Mouse (Mus musculus) liver, embryonic 15.5 days (tissue): ENCODE measurements around the gene Taok3. TPM values are rescaled to one million over a fixed set of nuclear protein-coding genes. Genes with fewer than 3 reads are reported as not detected.

Source experiments
- ATAC-seq: fragments of 200-750 bp; cut with Nextera tagmentation; 2 replicates; pipeline ENCODE4 v1.8.0; 2017; ENCODE audit warnings: moderate number of reproducible peaks, mild to moderate bottlenecking, moderate library complexity; ENCODE audit not compliant: insufficient read depth
- H3K27ac ChIP-seq: fragments of 300-500 bp; sonication (generic); replicated peaks from 2 replicates; pipeline ENCODE4 v1.5.1; 2015; ENCODE audit warnings: mild to moderate bottlenecking, inconsistent platforms
- H3K27me3 ChIP-seq: fragments of 300-500 bp; sonication (generic); 2 replicates; pipeline ENCODE4 v1.6.1; 2015; ENCODE audit warnings: mild to moderate bottlenecking, inconsistent platforms
- H3K36me3 ChIP-seq: fragments of 300-500 bp; sonication (generic); replicated peaks from 2 replicates; pipeline ENCODE4 v1.6.1; 2015; ENCODE audit warnings: moderate library complexity, mild to moderate bottlenecking, inconsistent platforms
- H3K4me1 ChIP-seq: fragments of 300-500 bp; sonication (generic); replicated peaks from 2 replicates; pipeline ENCODE4 v1.6.1; 2015; ENCODE audit warnings: inconsistent platforms
- H3K4me2 ChIP-seq: fragments of 300-500 bp; sonication (generic); 2 replicates; pipeline ENCODE4 v1.6.1; 2015; ENCODE audit warnings: moderate library complexity, mild to moderate bottlenecking, inconsistent platforms
- H3K4me3 ChIP-seq: fragments of 300-500 bp; sonication (generic); replicated peaks from 2 replicates; pipeline ENCODE4 v1.5.1; 2015; ENCODE audit warnings: mild to moderate bottlenecking, inconsistent platforms
- H3K9ac ChIP-seq: fragments of 300-500 bp; sonication (generic); 2 replicates; pipeline ENCODE4 v1.6.1; 2015; ENCODE audit warnings: moderate library complexity, mild to moderate bottlenecking, inconsistent platforms
- H3K9me3 ChIP-seq: fragments of 300-500 bp; sonication (generic); replicated peaks from 2 replicates; pipeline ENCODE4 v1.6.1; 2016; ENCODE audit warnings: inconsistent platforms
- WGBS: fragments of 180-500 bp; shearing (Covaris S2); methylation state at CpG from one replicate; pipeline ENCODE4 v1.1.7; 2015; ENCODE audit warnings: mixed read lengths; ENCODE audit not compliant: insufficient replicate concordance; 5-methylcytosine and 5-hydroxymethylcytosine counted together
- polyA plus RNA-seq: library from polyadenylated mRNA; unstranded; fragments of >200 nt; fragmentation: Nextera tagmentation; extraction: Ambion mirVana; gene quantifications from 2 replicates; pipeline ENCODE4 v1.2.1, GENCODE M21; 2015

Taok3 gene
- polyA plus RNA-seq: 42.5 and 42.7 TPM in 2 replicates

DNA sequence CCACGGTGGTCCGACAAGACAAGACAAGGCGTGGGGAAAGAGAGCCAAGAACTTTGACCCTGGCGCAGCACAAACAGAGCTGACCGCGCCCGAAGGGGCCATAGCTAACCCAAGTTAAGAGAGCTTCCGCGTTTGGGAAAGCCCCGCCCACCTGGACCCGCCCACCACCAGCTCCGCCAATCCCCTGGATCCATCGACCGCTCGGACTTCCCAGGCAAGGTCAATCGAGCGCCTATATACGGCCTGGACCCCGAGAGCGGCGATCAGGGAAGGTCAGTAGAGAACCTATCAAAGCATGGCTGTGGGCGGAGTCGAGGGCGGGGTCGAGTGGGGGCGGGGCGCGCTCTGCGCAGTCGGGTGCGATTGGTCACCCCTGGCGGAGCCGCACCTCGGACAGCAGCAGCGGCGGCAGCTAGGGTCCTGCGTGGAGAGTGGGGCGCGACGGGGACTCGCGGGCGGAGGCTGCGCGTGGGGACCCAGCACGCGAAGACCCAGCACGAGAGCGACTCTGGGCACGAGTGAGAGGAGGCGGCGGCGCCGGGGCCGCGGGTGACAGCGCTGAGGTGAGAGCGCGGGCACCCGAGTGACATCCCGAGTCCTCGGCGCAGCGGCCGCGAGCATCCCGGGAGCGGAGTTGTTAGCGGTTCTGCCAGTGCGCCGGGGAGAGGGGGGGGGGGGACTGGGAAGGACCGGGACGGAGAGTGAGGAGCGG is at the start of gene Taok3:
Taok3 (plus strand) TSS at position 353 of the 712 bp plus-strand sequence.
- peak within 1 kb of the TSS; percentile 95 for H3K27ac ChIP-seq
- H3K36me3 ChIP-seq: peaks cover 15% of the 10 kb centered on the region
- peak within 1 kb of the TSS; percentile 79 for H3K9ac ChIP-seq
- H3K4me3 ChIP-seq: peak within 1 kb of the TSS; percentile 78
- no peaks in the 10 kb centered on the region for H3K27me3 ChIP-seq
- peak within 1 kb of the TSS; percentile 93 for H3K4me2 ChIP-seq
- WGBS: under 1% methylated on average over 74 of the region's 74 CpGs
- peak; percentile 84 for ATAC-seq
- H3K9me3 ChIP-seq: no peaks in the 10 kb centered on the region; the same call in 1 of the 2 replicates
- peaks cover 72% of the 10 kb centered on the region for H3K4me1 ChIP-seq

GRCm38 (mm10) chr5:117087718-117088117 is 32.2 kb upstream of the Taok3 start:
- no peak for ATAC-seq
- Histone ChIP-seq H3K9ac (no peak overlapping the region), H3K4me3 (no peak overlapping the region), H3K36me3 (peaks cover 18% of the 10 kb centered on the region), H3K9me3 (no peaks in the 10 kb centered on the region), H3K4me1 (peaks cover 2% of the 10 kb centered on the region; the same call in 1 of the 2 replicates), H3K27ac (no peak overlapping the region), H3K4me2 (no peak overlapping the region), H3K27me3 (peaks cover 21% of the 10 kb centered on the region)
- WGBS: 8% methylated on average over 13 of the region's 13 CpGs

DNA sequence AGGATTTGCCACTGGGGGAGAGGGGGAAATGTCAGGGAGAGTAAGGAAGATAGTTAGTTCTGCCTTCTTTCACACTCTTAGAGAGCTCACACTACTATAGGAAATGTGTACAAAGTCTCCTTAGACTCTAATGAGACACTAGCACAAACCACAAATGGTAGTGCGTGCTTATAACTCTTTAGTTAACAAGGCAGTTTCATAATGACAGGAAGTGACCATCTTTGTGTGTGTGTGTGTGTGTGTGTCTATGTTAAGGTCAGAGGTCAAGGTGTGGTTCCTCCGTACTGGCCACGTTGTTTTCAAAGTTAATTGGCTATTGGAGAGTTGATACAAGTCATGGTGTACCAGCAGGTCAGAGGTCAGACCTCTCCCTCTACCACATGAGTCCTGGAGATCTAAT is 30.8 kb upstream of the Taok3 start:
- no peaks in the 10 kb centered on the region for H3K9me3 ChIP-seq
- WGBS: 14% methylated on average over 3 of the region's 3 CpGs
- H3K27me3 ChIP-seq: peaks cover 21% of the 10 kb centered on the region
- peaks cover 2% of the 10 kb centered on the region; the same call in 1 of the 2 replicates for H3K4me1 ChIP-seq
- no peak overlapping the region for H3K27ac ChIP-seq
- H3K9ac ChIP-seq: no peak overlapping the region
- peaks cover 32% of the 10 kb centered on the region for H3K36me3 ChIP-seq
- ATAC-seq: no peak
- H3K4me2 ChIP-seq: no peak overlapping the region
- H3K4me3 ChIP-seq: no peak overlapping the region

GRCm38 (mm10) chr5:117089786-117090185 is 30.1 kb upstream of the Taok3 start:
- Histone ChIP-seq H3K36me3 (peaks cover 39% of the 10 kb centered on the region), H3K4me1 (peaks cover 2% of the 10 kb centered on the region; the same call in 1 of the 2 replicates), H3K9me3 (no peaks in the 10 kb centered on the region), H3K4me3 (no peak overlapping the region), H3K4me2 (no peak overlapping the region), H3K9ac (no peak overlapping the region), H3K27ac (no peak overlapping the region), H3K27me3 (peaks cover 21% of the 10 kb centered on the region)
- ATAC-seq: no peak
- WGBS: 20% methylated on average over 5 of the region's 6 CpGs

DNA sequence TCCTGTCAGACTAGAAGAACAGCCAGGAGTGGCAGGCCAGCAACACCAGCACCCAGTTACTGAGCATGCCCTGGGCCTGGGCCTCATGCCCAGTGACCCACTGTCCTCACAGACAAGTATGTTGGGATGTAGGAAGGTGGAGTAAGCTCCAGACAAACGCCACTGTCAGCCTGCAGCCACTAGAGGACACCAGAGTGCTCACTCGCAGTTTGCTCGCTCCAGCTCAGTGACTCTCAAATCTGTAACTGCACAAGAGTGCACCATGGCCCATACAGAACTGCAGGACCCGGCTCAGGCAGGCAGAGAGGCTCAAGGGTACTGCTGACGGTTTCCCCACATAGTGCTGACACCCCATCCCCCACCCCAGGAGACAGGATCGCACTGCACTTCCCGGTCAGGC is 25.5 kb upstream of the Taok3 start:
- 59% methylated on average over 7 of the region's 7 CpGs for WGBS
- H3K9ac ChIP-seq: no peak overlapping the region
- no peaks in the 10 kb centered on the region for H3K9me3 ChIP-seq
- no peak overlapping the region for H3K4me2 ChIP-seq
- H3K36me3 ChIP-seq: peaks cover 72% of the 10 kb centered on the region
- H3K4me3 ChIP-seq: no peak overlapping the region
- H3K27ac ChIP-seq: no peak overlapping the region
- no peaks in the 10 kb centered on the region; the same call in 1 of the 2 replicates for H3K4me1 ChIP-seq
- ATAC-seq: no peak
- H3K27me3 ChIP-seq: no peaks in the 10 kb centered on the region

DNA sequence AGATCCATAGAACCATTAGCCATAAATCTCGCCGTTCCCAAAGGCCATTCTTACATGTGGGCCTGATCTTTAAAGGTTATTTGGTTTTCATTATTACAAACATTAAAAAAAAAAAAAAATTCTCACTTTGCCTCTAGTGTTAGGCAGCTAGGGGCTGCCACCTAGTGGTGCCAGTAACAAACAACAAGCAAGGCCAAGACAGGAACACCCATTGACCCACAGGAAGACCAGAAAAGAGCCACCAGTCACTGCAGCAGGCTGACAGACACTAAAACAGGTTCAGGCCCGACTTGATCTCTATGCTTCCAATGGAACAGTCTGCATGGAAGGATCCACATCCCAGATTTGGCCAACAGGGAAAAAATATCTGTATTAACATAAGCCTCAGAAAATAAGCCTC is 23.2 kb upstream of the Taok3 start:
- H3K4me3 ChIP-seq: no peak overlapping the region
- ATAC-seq: no peak
- H3K4me1 ChIP-seq: no peaks in the 10 kb centered on the region
- H3K27ac ChIP-seq: no peak overlapping the region
- WGBS: 38% methylated on average over 3 of the region's 3 CpGs
- no peak overlapping the region for H3K9ac ChIP-seq
- no peaks in the 10 kb centered on the region for H3K9me3 ChIP-seq
- H3K27me3 ChIP-seq: no peaks in the 10 kb centered on the region
- H3K36me3 ChIP-seq: peaks cover 84% of the 10 kb centered on the region
- H3K4me2 ChIP-seq: no peak overlapping the region

DNA sequence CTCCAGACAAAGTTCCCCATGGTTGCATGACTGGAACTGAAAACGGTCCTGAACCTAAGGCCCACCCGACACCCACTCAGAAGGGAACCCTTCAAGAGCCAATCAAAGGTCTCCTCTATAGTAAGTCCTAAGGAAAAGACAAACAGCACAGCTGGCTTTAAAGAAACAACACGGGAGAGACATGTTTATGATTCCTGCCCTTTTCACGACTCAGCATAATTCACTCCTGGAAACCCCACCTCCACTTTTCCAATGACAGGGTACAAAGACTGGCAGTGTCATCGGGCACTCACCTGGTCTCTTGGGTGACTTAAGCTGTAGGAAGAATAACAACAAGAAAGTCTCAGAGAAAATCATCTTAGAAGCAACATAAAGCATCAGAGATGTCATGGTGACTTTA is 20.9 kb upstream of the Taok3 start:
- Histone ChIP-seq H3K9ac (no peak overlapping the region), H3K27me3 (no peaks in the 10 kb centered on the region), H3K4me2 (no peak overlapping the region), H3K27ac (no peak overlapping the region), H3K4me3 (no peak overlapping the region), H3K9me3 (no peaks in the 10 kb centered on the region), H3K4me1 (no peaks in the 10 kb centered on the region), H3K36me3 (peaks cover 82% of the 10 kb centered on the region)
- 74% methylated on average over 5 of the region's 5 CpGs for WGBS
- no peak for ATAC-seq

DNA sequence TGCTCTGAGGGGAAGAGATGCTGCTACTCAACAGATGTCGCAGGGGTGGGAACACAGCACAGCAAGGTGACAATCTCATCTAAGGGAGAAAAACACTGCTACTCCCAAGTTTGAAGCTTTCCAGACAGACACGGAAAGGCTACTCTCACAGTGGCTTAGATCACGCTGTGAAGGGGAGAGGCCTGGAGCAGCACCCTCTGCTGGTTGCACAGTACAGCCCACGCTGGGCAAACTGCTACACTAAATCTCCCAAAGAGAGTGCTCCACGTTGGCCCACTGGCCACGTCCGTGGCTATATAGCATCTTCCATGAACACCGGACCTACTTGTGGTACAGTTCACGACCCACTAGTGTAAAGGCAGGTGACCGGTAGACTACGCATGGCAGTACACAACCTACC is 20.2 kb upstream of the Taok3 start:
- Histone ChIP-seq H3K36me3 (peaks cover 82% of the 10 kb centered on the region), H3K27me3 (no peaks in the 10 kb centered on the region), H3K4me1 (no peaks in the 10 kb centered on the region), H3K27ac (no peak overlapping the region), H3K4me3 (no peak overlapping the region), H3K4me2 (no peak overlapping the region), H3K9me3 (no peaks in the 10 kb centered on the region), H3K9ac (no peak overlapping the region)
- no peak for ATAC-seq
- 78% methylated on average over 11 of the region's 11 CpGs for WGBS

DNA sequence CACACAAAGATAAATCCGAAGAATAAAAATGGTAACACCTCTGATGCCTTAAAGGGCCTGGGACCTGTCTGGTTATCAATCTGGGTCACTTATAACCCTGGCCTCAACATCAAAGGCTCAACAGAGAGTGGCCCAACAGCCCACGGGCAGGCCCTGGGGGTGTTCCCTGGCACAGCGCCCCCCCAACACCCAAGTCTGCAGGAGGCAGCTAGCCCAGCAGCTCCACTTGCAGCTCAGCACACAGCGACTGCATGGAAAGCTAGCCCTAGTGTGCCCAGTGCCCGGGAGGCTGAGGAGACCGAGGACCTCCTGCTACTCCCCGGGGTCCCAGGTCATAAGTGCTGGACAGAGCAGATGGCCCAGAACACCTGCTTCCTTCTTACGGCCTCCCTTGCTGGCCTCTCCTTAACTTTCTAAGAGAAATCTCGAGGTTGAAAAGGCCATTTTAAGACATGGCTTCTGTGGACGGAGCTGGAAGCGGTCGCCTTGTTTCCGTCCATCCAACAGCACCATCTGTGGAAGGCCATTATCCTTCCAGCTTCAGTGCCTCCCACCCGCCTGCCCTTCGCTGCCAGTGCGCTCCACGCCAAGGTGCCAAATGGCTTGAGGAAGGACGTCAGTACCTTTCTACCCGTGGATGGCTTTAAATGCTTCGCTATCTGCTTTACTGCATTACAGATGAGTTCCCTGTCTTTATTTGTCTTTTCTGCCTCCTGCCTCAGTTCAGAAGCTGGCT is 16.6 kb upstream of the Taok3 start:
- H3K27ac ChIP-seq: no peak overlapping the region
- H3K4me1 ChIP-seq: no peaks in the 10 kb centered on the region
- H3K9ac ChIP-seq: no peak overlapping the region
- H3K27me3 ChIP-seq: no peaks in the 10 kb centered on the region
- H3K36me3 ChIP-seq: peaks cover 93% of the 10 kb centered on the region
- no peaks in the 10 kb centered on the region for H3K9me3 ChIP-seq
- 87% methylated on average over 20 of the region's 20 CpGs for WGBS
- no peak overlapping the region for H3K4me3 ChIP-seq
- no peak overlapping the region for H3K4me2 ChIP-seq
- ATAC-seq: no peak

- Histone ChIP-seq H3K27me3 (no peaks in the 10 kb centered on the region), H3K9ac (no peak overlapping the region), H3K4me1 (no peaks in the 10 kb centered on the region), H3K9me3 (no peaks in the 10 kb centered on the region), H3K36me3 (peaks cover 94% of the 10 kb centered on the region), H3K27ac (no peak overlapping the region), H3K4me3 (no peak overlapping the region), H3K4me2 (no peak overlapping the region)
- WGBS: 81% methylated on average over 12 of the region's 12 CpGs
- ATAC-seq: no peak
These were observed 15.6 kb upstream of the Taok3 start for GRCm38 (mm10) chr5:117104329-117104728.

GRCm38 (mm10) chr5:117105761-117106160 is 14.2 kb upstream of the Taok3 start:
- Histone ChIP-seq H3K27me3 (no peaks in the 10 kb centered on the region), H3K9me3 (no peaks in the 10 kb centered on the region), H3K4me3 (no peak overlapping the region), H3K4me2 (no peak overlapping the region), H3K27ac (no peak overlapping the region), H3K4me1 (no peaks in the 10 kb centered on the region), H3K9ac (no peak overlapping the region), H3K36me3 (peaks cover 95% of the 10 kb centered on the region)
- no peak for ATAC-seq
- WGBS: 85% methylated on average over 9 of the region's 9 CpGs
